Mouse (Mus musculus): ENCODE measurements around the gene Bmi1.

DNA sequence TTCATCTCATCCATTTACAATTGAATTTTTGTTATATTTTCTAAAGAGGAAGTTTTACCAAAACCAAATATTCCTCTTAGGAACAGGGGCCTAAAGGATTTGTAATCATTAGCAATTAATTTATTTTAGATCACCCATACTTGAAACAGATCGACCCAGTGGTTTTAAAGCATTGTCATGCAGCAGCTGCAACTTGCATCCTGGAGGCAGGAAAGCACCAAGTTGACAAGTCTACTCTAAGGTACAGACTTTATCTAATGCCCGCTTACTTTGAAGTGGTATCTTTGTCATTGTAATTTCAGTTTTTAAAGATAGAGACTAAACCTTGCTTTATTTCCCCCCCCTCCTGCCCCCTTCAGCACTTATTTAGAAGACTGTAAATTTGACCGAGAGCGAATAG, 3.1 kb upstream of the Bmi1 start:
- TF ChIP-seq POLR2A (IDR thresholded peaks at IDR 0.05; ENCODE audit: borderline replicate concordance, insufficient read depth, low read length) (no peak), CTCF (IDR thresholded peaks at IDR 0.05; ENCODE audit: borderline replicate concordance, insufficient read depth, low read depth, low read length) (no peak)

All from cerebellum, adult 2 months (tissue).